Mouse (Mus musculus): ENCODE results near the gene 2900011O08Rik.

The 2900011O08Rik gene

GRCm38 (mm10) chr16:14137976-14138561 is 151.7 kb downstream of the 2900011O08Rik start:
- no peak for DNase-seq (ENCODE audit: low spot score)

DNA sequence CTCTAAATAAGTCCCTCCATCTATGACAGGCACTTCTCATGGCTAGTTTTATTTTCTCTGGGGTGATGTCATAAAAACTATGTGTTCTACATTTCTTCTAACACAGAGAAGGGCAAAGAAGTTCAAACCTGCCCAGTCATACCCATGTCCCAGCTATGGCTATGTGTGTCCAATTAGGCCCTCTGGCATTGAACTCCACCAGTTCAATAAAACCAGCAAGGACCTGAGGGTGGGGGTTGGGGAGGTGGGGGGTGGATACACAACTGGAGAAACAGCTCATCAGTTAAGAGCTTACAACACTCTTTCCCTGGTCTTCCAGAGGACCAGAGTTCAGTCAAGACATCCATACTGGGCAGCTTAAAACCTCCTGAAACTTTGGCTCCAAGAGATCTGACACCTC is 152.7 kb downstream of the 2900011O08Rik start:
- DNase-seq (ENCODE audit: low spot score) = no peak

DNA sequence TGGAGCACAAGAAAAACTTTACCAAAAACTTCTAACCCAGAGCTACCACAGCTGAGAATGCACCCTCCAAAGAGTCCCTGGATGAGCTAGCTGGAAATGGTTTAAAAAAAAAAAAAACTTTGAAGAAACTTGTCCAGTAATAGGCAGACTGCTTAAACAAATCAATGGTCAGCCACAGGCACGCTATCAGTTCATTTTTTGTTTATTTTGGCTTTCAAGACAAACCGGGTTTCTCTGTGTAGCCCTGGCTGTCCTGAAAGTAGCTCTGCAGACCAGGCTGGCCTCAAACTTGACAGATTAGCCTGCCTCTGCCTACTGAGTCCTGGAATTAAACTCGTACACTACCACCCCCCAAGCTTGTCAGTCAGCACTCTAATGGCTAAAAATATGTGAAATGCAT is 156.9 kb downstream of the 2900011O08Rik start:
- no peak for DNase-seq (ENCODE audit: low spot score)

GRCm38 (mm10) chr16:14147712-14148111 is 161.3 kb downstream of the 2900011O08Rik start:
- no peak for DNase-seq (ENCODE audit: low spot score)
